Mouse (Mus musculus) forebrain, postnatal 0 days (tissue): ENCODE measurements around the gene 4930426L09Rik. TPM values are rescaled to one million over a fixed set of nuclear protein-coding genes. Genes with fewer than 3 reads are reported as not detected.

ENCODE experiments used
- ATAC-seq: fragments of 200-750 bp; cut with Nextera tagmentation; 2 replicates; pipeline ENCODE4 v1.8.0; 2017; ENCODE audit warnings: mild to moderate bottlenecking, moderate library complexity
- DNase-seq: peaks from one replicate; pipeline ENCODE4 v3.0.0-alpha.2; 2015
- H3K27ac ChIP-seq: fragments of 300-500 bp; sonication (generic); 2 replicates; pipeline ENCODE4 v1.5.1; 2014; ENCODE audit warnings: low read depth, mild to moderate bottlenecking, antibody characterized with exemption, low read length, moderate library complexity, mixed read lengths
- H3K27me3 ChIP-seq: fragments of 300-500 bp; sonication (generic); 2 replicates; pipeline ENCODE4 v1.6.1; 2014; ENCODE audit warnings: mild to moderate bottlenecking, low read length, mixed read lengths; ENCODE audit not compliant: insufficient read depth
- H3K36me3 ChIP-seq: fragments of 300-500 bp; sonication (generic); 2 replicates; pipeline ENCODE4 v1.6.1; 2014; ENCODE audit warnings: mild to moderate bottlenecking, moderate library complexity; ENCODE audit not compliant: insufficient read depth
- H3K4me1 ChIP-seq: fragments of 300-500 bp; sonication (generic); 2 replicates; pipeline ENCODE4 v1.6.1; 2014; ENCODE audit warnings: antibody characterized with exemption; ENCODE audit not compliant: insufficient read depth
- H3K4me2 ChIP-seq: fragments of 300-500 bp; sonication (generic); 2 replicates; pipeline ENCODE4 v1.6.1; 2014; ENCODE audit warnings: low read depth, mild to moderate bottlenecking, moderate library complexity
- H3K4me3 ChIP-seq: fragments of 300-500 bp; sonication (generic); 2 replicates; pipeline ENCODE4 v1.5.1; 2014; ENCODE audit warnings: low read depth, low read length, mixed read lengths
- H3K9ac ChIP-seq: fragments of 300-500 bp; sonication (generic); 2 replicates; pipeline ENCODE4 v1.6.1; 2014; ENCODE audit warnings: mild to moderate bottlenecking
- H3K9me3 ChIP-seq: fragments of 300-500 bp; sonication (generic); 2 replicates; pipeline ENCODE4 v1.6.1; 2016; ENCODE audit warnings: low read length
- CTCF ChIP-seq: sonication (generic); IDR thresholded peaks from 2 replicates; pipeline ENCODE4 v1.5.1; 2016; ENCODE audit warnings: antibody characterized with exemption, control low read depth, low read depth
- WGBS: fragments of 180-500 bp; shearing (Covaris S2); extraction: QIAGEN DNeasy Blood & Tissue Kit; methylation state at CpG from one replicate; pipeline ENCODE4 v1.1.7; 2014; 5-methylcytosine and 5-hydroxymethylcytosine counted together
- polyA plus RNA-seq: library from polyadenylated mRNA; unstranded; fragments of >200 nt; fragmentation: Nextera tagmentation; extraction: Ambion mirVana; gene quantifications from 2 replicates; pipeline ENCODE4 v1.2.1, GENCODE M21; 2015
- total RNA-seq: library from RNA; depleted of rRNA; stranded (reverse); fragments of >200 nt; gene quantifications from 2 replicates; pipeline ENCODE4 v1.2.3, GENCODE M21; 2014

4930426L09Rik gene
- total and polyA plus RNA-seq, 2 experiments from 2014 or later, result 0.29 to 0.58 TPM

DNA sequence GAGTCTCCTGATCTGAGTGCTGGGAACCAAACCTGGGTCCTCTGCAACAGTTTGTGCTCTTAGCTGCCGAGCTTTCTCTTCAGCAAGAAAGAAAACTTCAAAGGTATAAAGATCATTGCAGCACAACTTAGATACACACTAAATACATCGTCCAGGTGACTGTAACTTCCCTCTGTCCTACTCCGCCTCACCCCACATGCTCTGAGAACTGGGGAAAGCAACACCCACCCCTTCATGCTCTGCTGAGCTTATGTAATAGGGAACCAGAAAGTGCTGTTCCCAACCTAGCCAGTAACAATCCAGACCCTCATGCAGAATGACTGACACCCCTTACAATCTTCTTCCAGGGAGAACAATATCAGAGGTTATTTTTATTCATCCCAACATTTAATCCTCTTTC, 41.7 kb upstream of the 4930426L09Rik start:
- Histone ChIP-seq H3K36me3 (no peaks in the 10 kb centered on the region), H3K4me1 (no peaks in the 10 kb centered on the region), H3K9me3 (no peaks in the 10 kb centered on the region), H3K4me2 (no peak overlapping the region), H3K9ac (no peak overlapping the region), H3K27me3 (no peaks in the 10 kb centered on the region), H3K4me3 (no peak overlapping the region), H3K27ac (no peak overlapping the region)
- TF ChIP-seq CTCF, result no peak
- no peak for ATAC-seq
- 78% methylated on average over 3 of the region's 3 CpGs for WGBS
- DNase-seq, result no peak

DNA sequence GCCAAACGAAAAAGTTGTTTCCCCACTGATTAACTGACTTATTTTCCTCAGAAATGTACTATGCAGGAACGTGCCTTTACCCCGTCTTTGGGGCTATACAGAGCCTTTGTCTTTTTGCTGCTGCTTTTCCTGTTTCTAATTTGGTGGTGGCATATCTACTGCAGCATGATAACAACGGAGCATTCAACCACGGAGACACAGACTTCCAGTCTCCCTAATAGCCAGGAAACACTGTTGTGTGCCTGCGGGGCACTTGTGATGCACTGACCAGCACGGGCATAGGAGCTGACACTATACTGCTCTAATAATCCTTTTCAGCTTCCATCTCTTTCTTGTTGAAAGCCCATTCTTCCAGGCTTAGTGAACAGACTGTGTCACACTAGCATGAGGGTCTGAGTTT, 41.2 kb upstream of the 4930426L09Rik start:
- Histone ChIP-seq H3K4me1 (no peaks in the 10 kb centered on the region), H3K4me2 (no peak overlapping the region), H3K4me3 (no peak overlapping the region), H3K9me3 (no peaks in the 10 kb centered on the region), H3K9ac (no peak overlapping the region), H3K27me3 (no peaks in the 10 kb centered on the region), H3K36me3 (no peaks in the 10 kb centered on the region), H3K27ac (no peak overlapping the region)
- no peak for ATAC-seq
- 39% methylated on average over 7 of the region's 7 CpGs for WGBS
- DNase-seq, result no peak
- TF ChIP-seq CTCF, result no peak

DNA sequence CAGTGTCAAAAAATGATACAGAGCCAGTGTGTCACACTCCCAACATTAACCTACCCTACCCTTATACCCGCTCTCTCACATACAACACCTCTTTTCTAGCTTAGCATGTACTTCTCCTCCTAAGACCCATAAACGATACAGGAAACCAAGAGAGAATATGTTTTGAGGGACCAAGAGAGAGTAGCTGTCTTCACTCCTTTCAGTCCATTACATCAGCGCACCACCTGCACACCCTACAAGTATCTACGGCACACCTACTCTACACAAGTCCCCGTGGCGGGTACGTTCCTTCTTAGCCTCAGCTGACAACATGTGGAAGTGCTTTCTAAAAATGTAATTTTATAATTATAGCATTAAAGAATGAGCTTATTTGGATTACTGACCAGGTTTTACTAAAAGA, 40.7 kb upstream of the 4930426L09Rik start:
- no peaks in the 10 kb centered on the region for H3K9me3 ChIP-seq
- TF ChIP-seq CTCF, result no peak
- H3K4me3 ChIP-seq, result no peak overlapping the region
- WGBS, result 96% methylated on average over 7 of the region's 7 CpGs
- no peak for ATAC-seq
- H3K4me2 ChIP-seq, result no peak overlapping the region
- no peaks in the 10 kb centered on the region for H3K27me3 ChIP-seq
- H3K27ac ChIP-seq, result no peak overlapping the region
- H3K36me3 ChIP-seq, result no peaks in the 10 kb centered on the region
- H3K4me1 ChIP-seq, result no peaks in the 10 kb centered on the region
- H3K9ac ChIP-seq, result no peak overlapping the region
- no peak for DNase-seq

DNA sequence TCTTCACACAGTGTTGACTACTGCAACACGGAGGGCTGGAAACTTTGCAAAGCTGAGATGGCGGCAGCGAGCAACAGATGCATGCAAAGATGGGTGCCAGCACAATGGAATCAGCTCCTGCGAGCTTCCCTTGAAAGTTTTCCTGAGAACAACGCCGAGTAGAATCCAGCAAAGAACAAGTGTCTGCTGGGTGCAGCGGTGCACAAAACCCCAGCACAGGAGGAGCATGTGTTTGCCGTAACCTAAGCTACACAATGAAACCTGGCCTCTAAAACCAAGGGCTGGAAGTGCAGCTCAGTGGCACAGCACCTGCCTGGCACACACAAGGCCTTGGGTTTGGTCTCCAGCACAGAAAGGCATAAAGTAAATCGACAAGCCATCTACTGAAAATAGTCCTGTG, 40.1 kb upstream of the 4930426L09Rik start:
- no peak for TF ChIP-seq CTCF
- Histone ChIP-seq H3K9ac (no peak overlapping the region), H3K4me3 (no peak overlapping the region), H3K4me1 (no peaks in the 10 kb centered on the region), H3K4me2 (no peak overlapping the region), H3K27ac (no peak overlapping the region), H3K36me3 (no peaks in the 10 kb centered on the region), H3K9me3 (no peaks in the 10 kb centered on the region), H3K27me3 (no peaks in the 10 kb centered on the region)
- no peak for ATAC-seq
- 69% methylated on average over 9 of the region's 9 CpGs for WGBS
- DNase-seq, result no peak

DNA sequence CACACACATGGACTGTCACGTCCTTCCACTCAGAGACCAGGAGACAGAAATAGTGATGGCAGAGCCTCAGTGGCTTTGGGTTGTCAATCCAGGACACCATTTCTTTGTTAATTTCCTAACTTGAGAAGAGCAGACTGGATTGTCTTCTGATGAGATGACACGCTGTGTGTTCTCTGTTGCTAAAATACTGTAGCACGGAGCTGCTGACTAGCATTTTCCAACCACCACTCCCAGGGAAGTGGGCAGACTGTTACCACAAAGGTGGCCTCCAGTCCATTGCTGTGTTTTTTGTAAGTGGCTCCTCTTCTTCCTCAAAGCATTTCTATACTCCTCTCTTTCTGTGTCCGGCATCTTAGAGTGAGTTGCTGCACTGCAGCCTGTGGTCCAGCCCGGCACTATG, 39.6 kb upstream of the 4930426L09Rik start:
- no peak for TF ChIP-seq CTCF
- ATAC-seq, result no peak
- no peaks in the 10 kb centered on the region for H3K4me1 ChIP-seq
- no peak for DNase-seq
- H3K4me3 ChIP-seq, result no peak overlapping the region
- H3K27me3 ChIP-seq, result no peaks in the 10 kb centered on the region
- no peaks in the 10 kb centered on the region for H3K9me3 ChIP-seq
- no peak overlapping the region for H3K9ac ChIP-seq
- WGBS, result 97% methylated on average over 5 of the region's 5 CpGs
- H3K4me2 ChIP-seq, result no peak overlapping the region
- H3K27ac ChIP-seq, result no peak overlapping the region
- H3K36me3 ChIP-seq, result no peaks in the 10 kb centered on the region

DNA sequence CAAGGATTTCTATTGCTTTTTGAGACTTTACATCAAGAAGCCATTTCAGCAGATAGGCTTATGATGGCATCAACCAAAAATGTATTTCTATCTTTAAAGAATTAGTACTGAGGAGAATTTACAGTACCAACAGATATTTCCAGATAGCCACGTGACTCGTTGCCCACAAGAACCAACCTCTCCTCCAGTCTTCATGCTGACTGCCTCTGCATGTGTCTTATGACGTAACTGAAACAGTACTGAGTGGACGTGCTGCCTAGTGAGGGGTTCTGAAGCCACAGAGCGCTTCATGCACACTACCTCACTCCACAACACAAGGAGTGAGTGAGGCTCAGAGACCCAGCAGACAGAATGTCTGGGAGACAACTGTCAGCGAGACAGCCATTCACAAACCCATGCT, 39.1 kb upstream of the 4930426L09Rik start:
- Histone ChIP-seq H3K9me3 (no peaks in the 10 kb centered on the region), H3K9ac (no peak overlapping the region)

DNA sequence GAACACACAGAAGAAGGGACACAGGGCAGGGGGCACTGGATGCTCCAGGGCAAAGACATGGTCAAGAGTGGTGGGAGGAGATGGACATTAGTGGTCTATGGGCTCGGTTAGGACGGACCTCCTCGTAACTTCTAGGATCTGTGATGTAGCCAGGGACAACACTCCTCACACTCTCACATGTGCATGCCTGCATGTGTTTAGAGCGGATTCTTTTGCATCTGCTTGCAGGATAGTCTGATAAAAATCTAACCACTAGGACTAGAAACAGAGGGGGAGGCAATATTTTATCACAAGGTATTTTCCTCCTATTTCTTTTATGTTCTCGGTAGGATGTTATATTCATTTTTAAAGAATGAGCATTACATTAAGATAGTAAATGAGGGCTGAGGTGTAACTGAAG, 38.6 kb upstream of the 4930426L09Rik start:
- H3K4me2 ChIP-seq, result no peak overlapping the region
- no peak overlapping the region for H3K4me3 ChIP-seq
- 96% methylated on average over 5 of the region's 5 CpGs for WGBS
- no peaks in the 10 kb centered on the region for H3K4me1 ChIP-seq
- no peak overlapping the region for H3K9ac ChIP-seq
- H3K9me3 ChIP-seq, result no peaks in the 10 kb centered on the region
- TF ChIP-seq CTCF, result no peak
- H3K27me3 ChIP-seq, result no peaks in the 10 kb centered on the region
- ATAC-seq (no peak), DNase-seq (no peak)
- H3K27ac ChIP-seq, result no peak overlapping the region
- no peaks in the 10 kb centered on the region for H3K36me3 ChIP-seq

More for the DNA sequence above, 39.1 kb upstream of the 4930426L09Rik start:
- Histone ChIP-seq H3K36me3 (no peaks in the 10 kb centered on the region), H3K27ac (no peak overlapping the region), H3K4me3 (no peak overlapping the region), H3K4me2 (no peak overlapping the region), H3K4me1 (no peaks in the 10 kb centered on the region), H3K27me3 (no peaks in the 10 kb centered on the region)
- no peak for ATAC-seq
- no peak for DNase-seq
- 95% methylated on average over 6 of the region's 6 CpGs for WGBS
- TF ChIP-seq CTCF, result no peak
